Mouse (Mus musculus) olfactory bulb, adult 2 months (tissue): Measurements from ENCODE around the gene Med25. TPM values are rescaled to one million over a fixed set of nuclear protein-coding genes. Genes with fewer than 3 reads are reported as not detected.

Experiments
- H3K27ac ChIP-seq: fragments of 200-500 bp; 2 replicates; pipeline ENCODE4 v1.5.1; 2012; ENCODE audit warnings: low read depth, low read length; ENCODE audit not compliant: insufficient read depth
- H3K4me1 ChIP-seq: fragments of 200-500 bp; 2 replicates; pipeline ENCODE4 v1.6.1; 2012; ENCODE audit warnings: low read length; ENCODE audit not compliant: control insufficient read depth, insufficient read depth
- H3K4me3 ChIP-seq: fragments of 200-500 bp; 2 replicates; pipeline ENCODE4 v1.5.1; 2012; ENCODE audit warnings: mild to moderate bottlenecking, low read depth, low read length, moderate library complexity; ENCODE audit not compliant: insufficient read depth
- CTCF ChIP-seq: fragments of 200-500 bp; IDR thresholded peaks from 2 replicates; pipeline ENCODE4 v1.5.1; 2012; ENCODE audit warnings: low read depth, mild to moderate bottlenecking, low read length, moderate library complexity; ENCODE audit not compliant: insufficient read depth
- POLR2A ChIP-seq: fragments of 200-500 bp; IDR thresholded peaks from 2 replicates; pipeline ENCODE4 v1.6.1; 2012; ENCODE audit warnings: mild to moderate bottlenecking, low read depth, low read length, moderate library complexity; ENCODE audit not compliant: insufficient read depth
- WGBS: fragments of 180-500 bp; shearing (Covaris S2); methylation state at CpG from one replicate; pipeline ENCODE4 v1.1.7; 2018; 5-methylcytosine and 5-hydroxymethylcytosine counted together
- polyA plus RNA-seq: library from polyadenylated mRNA; stranded (reverse); fragments of >200 nt; gene quantifications from 2 replicates; pipeline ENCODE4 v1.2.4, GENCODE M21; 2012; ENCODE audit warnings: low replicate concordance; ENCODE audit not compliant: missing spikeins, insufficient read depth, insufficient read length

The Med25 gene
- polyA plus RNA-seq, 1 experiment, result not detected

- 85% methylated on average over 7 of the region's 7 CpGs for WGBS
- H3K4me3 ChIP-seq, result no peak overlapping the region
- peaks cover 19% of the 10 kb centered on the region for H3K4me1 ChIP-seq
- no peak overlapping the region for H3K27ac ChIP-seq
- no peak for TF ChIP-seq POLR2A
- no peak for TF ChIP-seq CTCF
Observed at GRCm38 (mm10) chr7:44846804-44847203, 45.7 kb downstream of the Med25 start.

GRCm38 (mm10) chr7:44845006-44845405 lies 47.5 kb downstream of the Med25 start:
- TF ChIP-seq POLR2A (no peak), CTCF (no peak)
- 91% methylated on average over 10 of the region's 10 CpGs for WGBS

GRCm38 (mm10) chr7:44841825-44842463 lies 50.6 kb downstream of the Med25 start:
- no peak for TF ChIP-seq POLR2A
- no peak overlapping the region for H3K27ac ChIP-seq
- WGBS, result 95% methylated on average over 8 of the region's 8 CpGs
- H3K4me1 ChIP-seq, result peaks cover 15% of the 10 kb centered on the region; the same call in 1 of the 2 replicates
- H3K4me3 ChIP-seq, result no peak overlapping the region

More at GRCm38 (mm10) chr7:44845006-44845405, 47.5 kb downstream of the Med25 start:
- no peak overlapping the region for H3K4me3 ChIP-seq
- peaks cover 12% of the 10 kb centered on the region; the same call in 1 of the 2 replicates for H3K4me1 ChIP-seq
- H3K27ac ChIP-seq, result no peak overlapping the region

GRCm38 (mm10) chr7:44840426-44840825 lies 52.1 kb downstream of the Med25 start:
- Histone ChIP-seq H3K4me1 (peaks cover 15% of the 10 kb centered on the region; the same call in 1 of the 2 replicates), H3K27ac (no peak overlapping the region), H3K4me3 (no peak overlapping the region)
- 70% methylated on average over 14 of the region's 14 CpGs for whole genome bisulfite sequencing
- TF ChIP-seq CTCF (no peak), POLR2A (no peak)

GRCm38 (mm10) chr7:44839491-44840191 lies 52.9 kb downstream of the Med25 start:
- Histone ChIP-seq H3K4me3 (no peak overlapping the region), H3K4me1 (peaks cover 15% of the 10 kb centered on the region; the same call in 1 of the 2 replicates), H3K27ac (no peak overlapping the region)
- TF ChIP-seq CTCF (no peak), POLR2A (no peak)
- 20% methylated on average over 58 of the region's 58 CpGs for WGBS

- Histone ChIP-seq H3K4me3 (no peak overlapping the region), H3K4me1 (peaks cover 15% of the 10 kb centered on the region; the same call in 1 of the 2 replicates), H3K27ac (no peak overlapping the region)
- no peak for TF ChIP-seq CTCF
- no peak for TF ChIP-seq POLR2A
- 61% methylated on average over 11 of the region's 11 CpGs for WGBS
Observed at GRCm38 (mm10) chr7:44839171-44839490, 53.4 kb downstream of the Med25 start.

- Histone ChIP-seq H3K4me1 (peaks cover 15% of the 10 kb centered on the region; the same call in 1 of the 2 replicates), H3K4me3 (no peak overlapping the region), H3K27ac (no peak overlapping the region)
- TF ChIP-seq CTCF, result no peak
- TF ChIP-seq POLR2A, result no peak
- WGBS, result 87% methylated on average over 6 of the region's 6 CpGs
Observed at GRCm38 (mm10) chr7:44838073-44838472, 54.4 kb downstream of the Med25 start.

- TF ChIP-seq POLR2A (no peak), CTCF (no peak)
- no peak overlapping the region for H3K4me3 ChIP-seq
- WGBS, result 82% methylated on average over 9 of the region's 9 CpGs
- no peak overlapping the region for H3K27ac ChIP-seq
- H3K4me1 ChIP-seq, result peaks cover 15% of the 10 kb centered on the region; the same call in 1 of the 2 replicates
Observed at GRCm38 (mm10) chr7:44836423-44837053, 56.0 kb downstream of the Med25 start.

- TF ChIP-seq CTCF (no peak), POLR2A (no peak)
- WGBS, result 55% methylated on average over 3 of the region's 3 CpGs
- H3K4me1 ChIP-seq, result peaks cover 15% of the 10 kb centered on the region; the same call in 1 of the 2 replicates
- H3K27ac ChIP-seq, result no peak overlapping the region
- H3K4me3 ChIP-seq, result no peak overlapping the region
Observed at GRCm38 (mm10) chr7:44836016-44836404, 56.5 kb downstream of the Med25 start.
